Mouse (Mus musculus) kidney, embryonic 14.5 days (tissue): ENCODE measurements around the gene Plcd3. TPM values are rescaled to one million over a fixed set of nuclear protein-coding genes. Genes with fewer than 3 reads are reported as not detected.

Experiments
- ATAC-seq: fragments of 200-750 bp; cut with Nextera tagmentation; 2 replicates; pipeline ENCODE4 v1.8.0; 2017; ENCODE audit warnings: moderate number of reproducible peaks, mild to moderate bottlenecking, moderate TSS enrichment, moderate library complexity; ENCODE audit not compliant: low FRiP score, low TSS enrichment
- H3K27ac ChIP-seq: fragments of 300-500 bp; sonication (generic); 2 replicates; pipeline ENCODE4 v1.5.1; 2014; ENCODE audit warnings: low read depth, mild to moderate bottlenecking, low read length, moderate library complexity, mixed read lengths
- H3K27me3 ChIP-seq: fragments of 300-500 bp; sonication (generic); 2 replicates; pipeline ENCODE4 v1.6.1; 2014; ENCODE audit warnings: mild to moderate bottlenecking, low read length; ENCODE audit not compliant: control insufficient read depth, insufficient read depth
- H3K36me3 ChIP-seq: fragments of 300-500 bp; sonication (generic); 2 replicates; pipeline ENCODE4 v1.6.1; 2014; ENCODE audit warnings: low read length, mixed read lengths; ENCODE audit not compliant: control insufficient read depth, insufficient read depth
- H3K4me1 ChIP-seq: fragments of 300-500 bp; sonication (generic); 2 replicates; pipeline ENCODE4 v1.6.1; 2014; ENCODE audit warnings: low read length, mixed read lengths; ENCODE audit not compliant: control insufficient read depth, insufficient read depth
- H3K4me2 ChIP-seq: fragments of 300-500 bp; sonication (generic); replicated peaks from 2 replicates; pipeline ENCODE4 v1.6.1; 2014; ENCODE audit warnings: low read depth, mild to moderate bottlenecking, low read length
- H3K4me3 ChIP-seq: fragments of 300-500 bp; sonication (generic); 2 replicates; pipeline ENCODE4 v1.5.1; 2014; ENCODE audit warnings: mild to moderate bottlenecking, low read length
- H3K9ac ChIP-seq: fragments of 300-500 bp; sonication (generic); 2 replicates; pipeline ENCODE4 v1.6.1; 2014; ENCODE audit warnings: low read depth, mild to moderate bottlenecking, low read length, moderate library complexity
- H3K9me3 ChIP-seq: fragments of 300-500 bp; sonication (generic); 2 replicates; pipeline ENCODE4 v1.6.1; 2016; ENCODE audit warnings: low read length; ENCODE audit not compliant: control insufficient read depth
- WGBS: fragments of 180-500 bp; shearing (Covaris S2); extraction: QIAGEN DNeasy Blood & Tissue Kit; methylation state at CpG from one replicate; pipeline ENCODE4 v1.1.7; 2014; 5-methylcytosine and 5-hydroxymethylcytosine counted together
- polyA plus RNA-seq: library from polyadenylated mRNA; unstranded; fragments of >200 nt; fragmentation: Nextera tagmentation; extraction: Ambion mirVana; gene quantifications from 2 replicates; pipeline ENCODE4 v1.2.1, GENCODE M21; 2014

Gene Plcd3
- polyA plus RNA-seq, 1 experiment from 2014 or later, result 3.2 TPM

GRCm38 (mm10) chr11:103027570-103028175, 73.8 kb downstream of the Plcd3 start:
- Histone ChIP-seq H3K4me3 (peak overlapping the region; percentile 59), H3K4me2 (peak overlapping the region; percentile 62), H3K9ac (peak overlapping the region; percentile 72), H3K27me3 (no peaks in the 10 kb centered on the region), H3K27ac (peak overlapping the region; percentile 70; the same call in 1 of the 2 replicates), H3K36me3 (peaks cover 16% of the 10 kb centered on the region), H3K9me3 (no peaks in the 10 kb centered on the region), H3K4me1 (peaks cover 5% of the 10 kb centered on the region; the same call in 1 of the 2 replicates)
- ATAC-seq, result peak; percentile 47
- 15% methylated on average over 8 of the region's 8 CpGs for WGBS

DNA sequence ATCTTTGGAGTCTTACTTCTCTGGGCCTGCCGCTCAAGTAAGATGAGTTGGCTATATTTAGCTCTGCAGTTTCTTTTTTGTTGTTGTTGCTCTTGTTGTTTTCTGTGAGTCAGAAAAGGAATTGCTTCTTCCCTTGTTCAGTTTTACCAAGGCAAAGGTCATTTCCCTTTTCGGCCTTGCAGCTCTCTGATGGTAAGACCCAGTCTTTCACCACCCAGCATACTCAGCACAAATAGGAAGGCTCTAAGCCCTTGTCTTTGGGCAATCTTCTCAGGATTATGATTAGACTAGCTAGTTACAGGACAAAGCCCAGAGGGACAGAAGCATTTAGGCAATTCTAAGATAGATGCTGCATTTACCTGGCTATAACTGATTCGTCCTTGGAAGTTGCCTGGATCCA, 74.6 kb downstream of the Plcd3 start:
- Histone ChIP-seq H3K4me3 (peak overlapping the region; percentile 59; the same call in 1 of the 2 replicates), H3K27me3 (no peaks in the 10 kb centered on the region), H3K9ac (no peak overlapping the region; the same call in 1 of the 2 replicates), H3K4me2 (peak overlapping the region; percentile 62; the same call in 1 of the 2 replicates), H3K36me3 (peaks cover 16% of the 10 kb centered on the region), H3K27ac (no peak overlapping the region), H3K4me1 (peaks cover 5% of the 10 kb centered on the region; the same call in 1 of the 2 replicates), H3K9me3 (no peaks in the 10 kb centered on the region)
- ATAC-seq, result no peak
- WGBS, result 85% methylated on average over 3 of the region's 3 CpGs

GRCm38 (mm10) chr11:103023974-103024373, 77.5 kb downstream of the Plcd3 start:
- Histone ChIP-seq H3K9me3 (no peaks in the 10 kb centered on the region), H3K36me3 (peaks cover 13% of the 10 kb centered on the region), H3K4me2 (no peak overlapping the region), H3K9ac (no peak overlapping the region), H3K27me3 (no peaks in the 10 kb centered on the region), H3K4me3 (no peak overlapping the region), H3K27ac (no peak overlapping the region), H3K4me1 (peaks cover 5% of the 10 kb centered on the region; the same call in 1 of the 2 replicates)
- 94% methylated on average over 3 of the region's 3 CpGs for WGBS
- ATAC-seq, result no peak

- no peaks in the 10 kb centered on the region for H3K27me3 ChIP-seq
- no peak for ATAC-seq
- WGBS, result 65% methylated on average over 3 of the region's 3 CpGs
- no peaks in the 10 kb centered on the region for H3K9me3 ChIP-seq
- H3K4me3 ChIP-seq, result no peak overlapping the region
- H3K36me3 ChIP-seq, result peaks cover 10% of the 10 kb centered on the region
- no peak overlapping the region for H3K4me2 ChIP-seq
- no peak overlapping the region for H3K9ac ChIP-seq
- H3K27ac ChIP-seq, result no peak overlapping the region
- peaks cover 4% of the 10 kb centered on the region; the same call in 1 of the 2 replicates for H3K4me1 ChIP-seq
Measured at GRCm38 (mm10) chr11:103020713-103021335, 80.6 kb downstream of the Plcd3 start.

Other genes with a start within 250 kb of the Plcd3 start
- gene Eftud2, start 220.7 kb downstream of the Plcd3 start, polyA plus RNA-seq, result 159 and 250 TPM in 2 replicates
- 1.1 and 1.8 TPM in 2 replicates for gene Ccdc103, start 220.5 kb downstream of the Plcd3 start, polyA plus RNA-seq
- gene Fam187a, start 216.5 kb downstream of the Plcd3 start, polyA plus RNA-seq, result not detected in 2 replicates
- 0.29 and 0.31 TPM in 2 replicates for gene Gfap, start 200.7 kb downstream of the Plcd3 start, polyA plus RNA-seq
- gene Kif18b, start 176.5 kb downstream of the Plcd3 start, polyA plus RNA-seq, result 8.3 and 13.0 TPM in 2 replicates
- gene C1ql1, start 155.0 kb downstream of the Plcd3 start, polyA plus RNA-seq, result 6.7 and 8.3 TPM in 2 replicates
- gene Nmt1, start 73.5 kb downstream of the Plcd3 start, polyA plus RNA-seq, result 54.7 and 63.6 TPM in 2 replicates
- gene Dcakd, start 73.3 kb downstream of the Plcd3 start, polyA plus RNA-seq, result 225 and 229 TPM in 2 replicates
- 15.8 and 16.9 TPM in 2 replicates for gene Acbd4, start within 50 bp of the Plcd3 start, polyA plus RNA-seq
- 7.1 and 8.9 TPM in 2 replicates for gene Hexim1, start 14.6 kb upstream of the Plcd3 start, polyA plus RNA-seq
- 8.3 and 10.3 TPM in 2 replicates for gene Hexim2, start 30.8 kb upstream of the Plcd3 start, polyA plus RNA-seq
- gene Fmnl1, start 69.4 kb upstream of the Plcd3 start, polyA plus RNA-seq, result 1.1 and 4.0 TPM in 2 replicates
- 0.26 and 0.29 TPM in 2 replicates for gene 1700023F06Rik, start 106.9 kb upstream of the Plcd3 start, polyA plus RNA-seq
- not detected in 2 replicates for gene Spata32, start 116.8 kb upstream of the Plcd3 start, polyA plus RNA-seq
- gene Map3k14, start 165.8 kb upstream of the Plcd3 start, polyA plus RNA-seq, result 3.3 and 4.8 TPM in 2 replicates